Mouse (Mus musculus) spleen, postnatal 10 days (tissue): ENCODE results near the gene Mmp28.
A peak's percentile ranks its signal among the peaks of the same experiment; 100 is the strongest.

ENCODE experiments used
- DNase-seq, 2 experiments: peaks; one replicate each; pipeline ENCODE4 v3.0.0; 2021 to 2022; ENCODE audit warnings: low spot score in 2 of 2

Mmp28 gene

GRCm38 (mm10) chr11:83447612-83448011 lies 15.3 kb downstream of the Mmp28 start:
- DNase-seq = no peak

DNA sequence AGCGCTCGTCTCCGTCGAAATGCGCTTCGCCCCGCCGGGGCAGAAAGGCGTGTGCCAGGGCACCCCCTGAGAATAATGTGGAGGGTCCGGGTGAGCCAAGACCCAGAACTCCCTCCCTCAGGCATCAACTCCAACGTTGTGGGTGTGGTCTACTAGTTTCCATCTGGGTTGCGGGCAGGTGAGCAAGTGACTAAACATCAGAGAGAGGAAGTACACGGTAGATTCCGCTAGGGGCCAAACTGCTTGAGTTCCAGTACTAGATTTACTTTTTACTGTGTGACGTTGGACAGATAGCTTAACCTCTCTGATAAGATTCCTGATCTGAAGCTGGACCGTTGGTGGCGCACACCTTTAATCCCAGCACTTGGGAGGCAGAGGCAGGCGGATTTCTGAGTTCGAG lies 17.9 kb downstream of the Mmp28 start:
- no peak for DNase-seq

GRCm38 (mm10) chr11:83443824-83444223 lies 19.0 kb downstream of the Mmp28 start:
- DNase-seq = no peak

DNA sequence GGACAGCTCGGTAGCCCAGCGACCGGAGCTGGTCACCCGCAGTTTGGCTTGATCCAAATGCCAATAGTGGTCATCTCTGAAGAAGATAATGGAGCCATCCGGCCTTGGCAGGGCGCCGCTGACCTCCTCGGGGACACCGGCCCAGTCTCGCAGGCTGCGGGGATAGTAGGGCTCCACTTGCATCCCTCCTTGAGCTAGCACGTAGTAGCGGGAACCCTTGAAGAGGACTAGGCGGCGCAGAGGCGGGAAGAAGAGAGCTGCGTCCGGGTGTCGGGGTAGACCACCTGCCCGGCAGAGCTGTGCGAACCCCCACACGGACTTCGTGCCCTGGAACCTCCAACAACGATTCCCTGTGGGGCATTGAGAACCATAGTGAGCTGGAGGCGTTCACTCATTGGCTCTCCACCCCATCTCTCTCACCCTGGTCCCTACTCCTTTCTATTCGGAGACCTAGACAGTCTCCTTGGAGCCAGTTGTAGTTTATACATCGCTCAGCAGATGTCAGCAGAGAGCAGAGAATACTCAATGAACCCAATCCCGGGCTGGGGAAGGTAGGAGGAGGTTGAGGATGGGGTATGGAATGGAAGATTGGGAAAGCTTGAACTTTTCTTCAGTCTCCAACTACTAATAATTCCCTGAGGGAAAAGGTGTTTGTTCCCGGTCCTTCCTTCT lies 20.1 kb downstream of the Mmp28 start:
- peak; percentile 56 to 71 for DNase-seq

DNA sequence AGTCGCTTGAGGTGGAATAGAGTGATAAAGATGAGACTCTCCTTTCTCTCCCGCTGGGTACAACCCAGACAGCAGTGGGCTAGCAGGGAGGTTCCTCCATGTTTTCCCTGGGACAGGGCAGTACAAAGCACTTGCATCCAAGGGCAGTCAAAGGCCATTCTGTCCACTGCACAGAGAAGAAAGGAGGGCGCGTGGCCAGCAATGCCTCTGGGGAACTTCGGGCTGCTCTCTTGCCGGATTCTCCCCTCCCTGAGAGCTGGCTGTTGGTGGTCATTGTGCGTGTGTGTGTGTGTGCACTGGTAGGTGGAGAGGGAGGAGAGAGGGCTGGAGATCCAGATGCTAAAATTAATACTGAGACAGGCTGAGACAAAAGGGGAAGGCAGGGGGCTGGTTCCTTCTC lies 21.6 kb downstream of the Mmp28 start:
- DNase-seq = no peak

DNA sequence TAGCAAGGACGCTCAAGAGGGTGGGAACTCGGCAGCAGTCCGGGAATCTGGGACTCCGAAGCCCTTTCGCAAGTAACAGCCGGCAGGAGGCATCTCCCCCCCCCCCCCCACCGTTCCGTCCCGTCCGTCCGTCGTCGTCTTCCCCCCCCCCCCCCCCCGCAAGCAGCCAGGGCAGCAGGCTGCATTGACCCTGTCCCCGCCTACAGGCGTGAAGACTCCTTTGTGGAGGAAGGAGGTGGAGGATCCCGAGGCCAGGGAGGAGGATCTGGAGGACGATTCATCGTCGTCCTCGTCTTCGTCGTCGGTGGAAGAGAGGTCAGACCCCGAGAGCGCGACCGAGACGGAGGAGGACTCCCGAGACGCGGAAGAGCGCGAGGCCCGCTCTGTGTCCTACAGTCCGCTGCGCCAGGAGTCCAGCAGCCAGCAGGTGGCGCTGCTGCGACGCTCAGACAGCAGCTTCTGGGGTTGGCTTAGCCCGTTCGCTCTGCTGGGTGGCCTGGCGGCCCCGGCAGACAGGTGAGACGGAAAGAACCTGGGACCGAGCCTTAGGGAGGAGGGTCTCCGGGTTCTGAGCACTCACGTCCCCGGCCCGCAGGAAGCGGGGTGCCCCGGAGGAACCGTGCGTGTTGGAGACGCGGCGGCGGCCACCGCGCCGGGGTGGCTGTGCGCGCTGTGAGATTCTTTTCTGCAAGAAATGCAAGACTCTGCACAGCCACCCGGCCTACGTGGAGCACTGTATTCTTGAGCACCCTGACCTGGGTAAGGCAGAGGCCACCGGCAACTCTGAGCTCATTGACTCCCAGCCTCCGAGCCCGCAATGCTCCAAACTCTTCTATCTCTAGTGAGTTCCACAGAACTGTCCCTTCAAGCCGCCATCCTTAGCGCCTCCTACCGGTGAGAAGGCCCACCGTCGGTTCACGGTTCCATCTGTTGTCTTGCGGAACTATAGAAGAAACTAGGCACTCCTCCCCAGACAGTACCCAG lies 22.5 kb downstream of the Mmp28 start:
- DNase-seq = peak; percentile 86 to 91

- no peak for DNase-seq
These were observed 23.3 kb downstream of the Mmp28 start for GRCm38 (mm10) chr11:83439426-83440060.

GRCm38 (mm10) chr11:83437377-83437776 lies 25.5 kb downstream of the Mmp28 start, which contains the start of gene 1700020L24Rik:
Gene 1700020L24Rik (plus strand): TSS chr11:83437677.
- DNase-seq = no peak

DNA sequence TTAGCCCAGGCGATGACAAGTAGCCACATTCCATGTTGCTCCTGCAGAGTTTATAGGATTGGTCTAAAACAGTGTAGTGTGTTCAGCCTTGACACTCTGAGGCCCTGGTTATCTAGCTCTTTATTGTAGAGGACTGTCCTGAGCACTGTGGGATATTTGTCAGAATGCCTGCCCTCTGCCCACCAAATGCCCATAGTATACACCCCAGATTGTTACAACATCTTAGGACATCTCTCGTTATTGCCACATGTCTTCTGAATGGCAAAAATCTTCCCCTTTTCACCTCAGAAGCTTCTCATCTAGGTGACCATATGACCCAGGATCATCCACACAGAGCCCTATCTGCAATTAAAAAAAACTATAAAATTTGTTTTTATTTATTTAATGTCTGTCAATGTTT lies 30.3 kb downstream of the Mmp28 start:
- DNase-seq = no peak

DNA sequence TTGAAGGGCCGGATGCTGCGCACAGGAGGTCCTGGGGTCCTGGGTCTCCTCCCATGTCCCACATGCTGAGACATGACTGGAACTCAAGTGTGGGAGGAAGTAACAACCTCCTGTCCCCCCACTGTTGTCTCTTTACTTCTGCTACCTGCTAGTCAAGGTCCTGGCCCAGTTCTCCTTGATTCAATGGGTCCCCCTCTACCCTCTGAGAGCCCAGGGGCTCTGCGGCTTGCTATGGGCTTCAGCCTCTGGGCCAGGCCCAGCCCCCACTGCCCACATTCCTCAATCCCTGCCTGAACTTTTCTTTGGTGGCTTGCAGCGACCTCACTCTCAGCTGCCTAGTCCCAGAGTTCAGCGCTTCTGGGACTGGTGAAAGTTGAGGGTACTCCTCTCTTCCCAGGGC lies 33.5 kb downstream of the Mmp28 start, which contains the start of gene Gas2l2:
Gas2l2 (minus strand) TSS at position 101 of the 400 bp plus-strand sequence.
- DNase-seq = no peak

GRCm38 (mm10) chr11:83426964-83427363 lies 35.9 kb downstream of the Mmp28 start:
- DNase-seq = peak in 1 of 2 experiments; percentile 45

GRCm38 (mm10) chr11:83424681-83425080 lies 38.2 kb downstream of the Mmp28 start:
- DNase-seq = peak; percentile 70 to 78

DNA sequence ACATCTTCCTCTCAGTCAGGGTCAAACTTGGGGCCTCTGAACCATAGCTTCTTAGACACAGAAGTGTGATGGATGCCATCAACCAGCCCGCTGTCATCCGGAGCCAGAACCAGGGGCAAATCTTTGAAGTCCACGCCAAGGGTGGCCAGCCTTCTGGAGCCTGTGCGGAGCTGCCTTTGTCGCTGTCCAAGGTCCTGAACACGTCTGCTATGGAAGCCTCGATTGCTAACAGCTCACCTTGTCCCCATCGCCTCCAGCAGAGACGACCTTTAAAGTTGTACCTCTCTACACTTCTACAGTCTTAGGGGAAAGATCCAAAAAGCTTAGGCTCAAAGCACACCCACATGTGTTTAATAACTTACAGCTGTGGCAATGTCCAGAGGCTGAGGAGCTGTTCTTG lies 41.6 kb downstream of the Mmp28 start:
- peak; percentile 57 to 82 for DNase-seq

DNA sequence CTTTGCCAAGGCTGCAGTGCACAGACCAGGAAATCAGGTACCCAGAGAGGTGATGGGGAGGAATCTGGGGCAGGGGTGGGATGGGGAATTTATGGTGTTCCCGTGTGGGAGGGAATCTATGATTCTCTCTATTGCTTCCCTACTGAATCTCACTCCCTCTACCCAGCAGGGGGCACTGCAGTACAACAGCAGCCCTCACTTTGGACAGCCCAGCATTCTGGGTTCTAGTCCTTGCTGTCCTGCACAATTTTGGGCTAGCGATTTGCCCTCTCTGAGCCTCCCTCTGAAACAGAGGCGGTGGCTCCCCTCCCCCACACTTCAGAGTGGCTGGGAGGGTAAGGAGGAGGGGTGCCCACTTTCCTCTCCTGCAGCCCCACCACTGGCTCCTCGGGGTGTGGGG lies 42.5 kb downstream of the Mmp28 start:
- DNase-seq = peak in 1 of 2 experiments; percentile 42

GRCm38 (mm10) chr11:83418566-83418965 lies 44.3 kb downstream of the Mmp28 start:
- no peak for DNase-seq

DNA sequence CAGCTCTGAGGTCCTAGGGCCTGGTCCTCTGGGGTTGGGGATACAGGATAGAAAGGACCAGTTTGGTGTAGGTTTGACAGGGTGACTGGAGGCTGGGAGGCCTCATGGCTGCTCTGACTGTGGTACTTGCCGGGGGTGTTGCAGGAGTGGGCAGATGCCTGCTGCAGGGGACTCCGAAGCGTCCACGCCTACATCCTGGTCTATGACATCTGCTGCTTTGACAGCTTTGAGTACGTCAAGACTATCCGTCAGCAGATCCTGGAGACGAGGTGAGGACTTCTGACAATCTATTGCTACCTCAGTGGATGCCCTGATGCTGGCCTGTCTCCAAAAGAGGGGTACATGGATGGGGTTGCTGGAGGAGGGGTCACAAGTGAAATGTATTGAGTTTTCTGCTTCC lies 45.2 kb downstream of the Mmp28 start:
- DNase-seq = no peak

- DNase-seq = peak in 1 of 2 experiments; percentile 67
These were observed 45.8 kb downstream of the Mmp28 start for GRCm38 (mm10) chr11:83417080-83417479.

DNA sequence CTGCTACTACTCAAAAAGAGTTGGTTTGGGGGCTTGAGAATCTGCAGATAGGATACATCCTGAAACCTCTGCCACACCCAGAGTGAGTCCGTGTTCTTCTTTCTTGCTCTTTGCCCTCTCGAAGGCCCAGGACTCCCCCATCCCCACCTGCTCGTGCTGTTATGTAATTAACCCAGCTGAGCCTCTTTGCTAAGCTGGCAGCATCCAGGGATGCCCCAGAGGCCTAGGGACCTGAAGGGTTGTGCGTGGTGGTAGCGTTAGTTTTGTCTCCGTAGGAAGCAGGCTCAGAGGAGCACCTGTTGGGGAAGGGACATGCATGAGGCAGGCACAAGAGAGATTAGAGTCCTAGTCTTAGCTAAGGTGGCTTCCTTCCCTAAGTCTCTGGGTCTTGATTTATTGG lies 52.4 kb downstream of the Mmp28 start:
- no peak for DNase-seq

- no peak for DNase-seq
These were observed 53.0 kb downstream of the Mmp28 start for GRCm38 (mm10) chr11:83409792-83410291.

GRCm38 (mm10) chr11:83409087-83409754 lies 53.6 kb downstream of the Mmp28 start, which contains the start of gene Rasl10b:
Gene Rasl10b (plus strand): TSS chr11:83409137.
- no peak for DNase-seq

DNA sequence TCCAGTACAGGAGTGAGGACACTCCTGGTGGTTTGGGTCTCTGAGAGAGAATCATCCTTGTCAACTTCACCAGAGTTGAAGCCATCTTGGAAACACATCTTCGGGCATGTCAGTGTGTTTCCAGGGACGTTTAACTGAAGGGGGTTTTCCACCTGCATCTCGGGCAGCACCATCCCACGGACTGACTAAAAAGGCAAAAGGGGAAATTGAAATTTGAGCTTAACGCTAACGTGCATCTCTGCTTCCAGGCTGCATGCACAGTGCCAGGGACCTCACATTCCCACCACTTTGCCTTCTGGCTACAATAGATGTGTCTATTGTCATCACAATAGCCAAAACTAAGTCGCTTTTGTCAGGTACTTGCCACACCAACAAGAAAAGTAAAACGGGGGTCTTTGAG lies 54.6 kb downstream of the Mmp28 start:
- DNase-seq = no peak
